Mouse (Mus musculus) heart, adult 11 months (tissue): Measurements from ENCODE around the gene Brox.

Experiments
- DNase-seq: peaks from one replicate; pipeline ENCODE4 v3.0.0; 2022

Gene Brox

DNA sequence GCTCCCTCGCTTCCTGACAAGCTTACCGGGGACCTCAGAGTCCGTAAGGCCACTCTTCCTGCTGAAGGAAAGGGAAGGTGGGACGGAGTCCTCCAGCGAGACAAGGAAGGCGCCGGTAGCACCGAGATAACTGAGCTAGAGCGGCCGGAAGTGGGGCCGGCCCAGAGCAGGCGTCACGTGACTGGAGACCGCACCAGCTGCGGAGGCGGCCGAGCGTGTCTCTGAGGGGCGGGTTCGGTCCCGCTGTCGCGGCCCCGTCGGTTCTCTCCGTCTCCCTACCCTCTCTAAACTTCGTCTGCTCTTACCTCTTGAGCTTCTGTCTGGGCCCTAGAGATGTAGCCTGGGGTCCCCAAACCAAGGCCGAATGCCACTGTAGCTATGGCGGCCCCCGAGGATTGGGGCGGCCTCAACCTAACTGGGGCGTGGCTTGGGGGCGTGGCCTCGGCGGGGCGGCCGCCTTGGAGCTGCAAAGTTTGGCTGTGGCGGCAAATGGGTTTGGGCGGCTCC, at the start of gene Brox:
Gene Brox (minus strand): TSS at position 393 of the 507 bp plus-strand sequence.
- peak; percentile 99 for DNase-seq

DNA sequence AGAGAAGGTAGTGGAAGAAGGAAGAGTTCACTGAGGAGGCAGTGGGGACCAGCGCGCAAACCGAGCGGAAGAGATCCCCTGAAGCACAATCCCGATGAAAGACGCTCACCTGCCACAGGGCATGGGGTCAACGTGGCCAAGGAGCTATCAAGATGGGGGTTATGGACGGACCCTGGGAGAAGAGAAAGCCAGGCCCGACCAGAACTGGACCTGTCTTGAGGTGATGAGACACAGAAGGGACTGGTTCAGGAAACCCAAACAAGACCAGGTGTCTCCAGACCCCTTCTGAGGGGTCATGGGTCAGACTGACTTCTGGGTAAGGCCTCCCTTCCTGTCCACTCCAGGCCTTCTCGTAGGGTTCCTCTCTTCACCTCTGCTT, 48.7 kb upstream of the Brox start:
- DNase-seq = no peak

GRCm38 (mm10) chr1:183344886-183345816, 48.1 kb upstream of the Brox start:
- DNase-seq = peak; percentile 99

GRCm38 (mm10) chr1:183342902-183343301, 45.8 kb upstream of the Brox start:
- DNase-seq = peak; percentile 66

GRCm38 (mm10) chr1:183327171-183327570, 30.1 kb upstream of the Brox start:
- peak; percentile 72 for DNase-seq

DNA sequence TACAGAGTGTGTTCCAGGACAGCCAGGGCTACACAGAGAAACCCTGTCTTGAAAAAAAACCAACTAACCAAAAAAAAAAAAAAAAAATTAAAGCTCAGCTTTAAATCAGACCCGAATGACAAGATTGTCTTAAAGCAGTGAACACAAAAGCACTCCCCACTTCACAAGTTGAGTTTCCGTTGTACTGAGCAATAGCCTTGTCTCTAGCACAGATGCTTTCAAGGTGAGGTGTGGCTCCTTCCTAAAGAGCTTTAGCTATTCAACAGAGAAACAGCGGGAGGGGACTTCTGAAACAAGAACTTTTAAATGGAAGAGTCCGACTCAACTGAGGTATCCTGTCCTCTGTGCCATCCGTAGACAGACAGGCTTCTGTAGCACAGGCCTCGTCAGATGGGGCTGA, 27.4 kb upstream of the Brox start:
- DNase-seq = peak; percentile 25

- peak; percentile 18 for DNase-seq
These were observed 26.9 kb upstream of the Brox start for GRCm38 (mm10) chr1:183323923-183324322.

DNA sequence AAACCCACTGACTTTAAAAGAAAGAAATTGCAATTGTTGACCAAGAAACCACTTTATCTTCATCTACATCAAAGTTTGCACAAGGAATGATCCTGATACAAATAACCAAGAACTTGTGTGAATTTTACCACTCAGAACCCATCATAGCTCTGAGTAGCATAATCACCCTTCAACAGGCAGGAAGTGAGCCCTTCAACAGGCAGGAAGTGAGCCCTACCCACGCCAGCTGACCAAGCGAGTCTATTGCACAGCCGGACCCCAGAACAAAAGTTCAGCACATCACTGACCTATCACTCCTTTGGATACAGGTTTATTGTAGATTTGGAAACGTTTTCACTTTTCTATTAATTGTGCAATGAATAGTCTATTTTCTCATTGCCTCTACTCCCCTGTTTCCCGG, 25.4 kb upstream of the Brox start:
- DNase-seq = peak; percentile 21

DNA sequence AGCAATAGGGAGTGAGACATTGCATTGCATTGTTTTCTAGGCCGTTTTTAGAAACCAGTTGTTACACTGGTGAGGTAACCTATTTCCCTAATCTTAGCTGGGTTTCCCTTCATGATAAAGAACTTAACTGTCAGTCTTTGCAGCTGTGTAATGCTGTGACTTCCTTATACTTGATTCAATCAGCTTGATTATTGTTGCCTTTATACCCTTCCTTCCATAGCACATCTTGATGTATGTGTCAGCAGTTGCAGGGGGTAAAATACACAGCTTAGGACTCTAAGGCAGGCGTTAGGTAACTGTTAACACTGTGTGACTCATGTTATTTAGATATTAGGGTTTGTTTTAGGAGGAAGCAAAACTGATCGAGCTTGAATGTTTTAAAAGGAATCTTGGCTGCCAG, 23.6 kb upstream of the Brox start:
- DNase-seq = peak; percentile 33

DNA sequence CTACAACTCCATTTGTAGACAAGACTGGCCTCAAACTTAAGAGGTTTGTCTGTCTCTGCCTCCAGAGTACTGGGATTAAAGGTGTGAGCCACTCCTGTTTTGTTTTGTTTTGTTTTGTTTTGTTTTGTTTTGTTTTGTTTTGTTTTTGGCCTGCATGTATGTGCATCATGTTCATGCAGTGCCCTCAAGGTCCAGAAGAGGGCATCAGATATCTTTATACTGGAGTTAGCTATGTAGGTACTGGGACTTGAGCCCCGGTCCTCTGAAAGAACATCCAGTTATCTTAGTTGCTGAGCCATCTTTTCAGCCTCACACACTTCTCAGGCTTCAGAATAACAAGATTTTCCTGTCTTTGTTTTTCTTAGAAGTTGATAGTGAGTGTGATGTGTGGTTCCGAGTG, 18.7 kb upstream of the Brox start:
- peak; percentile 53 for DNase-seq

DNA sequence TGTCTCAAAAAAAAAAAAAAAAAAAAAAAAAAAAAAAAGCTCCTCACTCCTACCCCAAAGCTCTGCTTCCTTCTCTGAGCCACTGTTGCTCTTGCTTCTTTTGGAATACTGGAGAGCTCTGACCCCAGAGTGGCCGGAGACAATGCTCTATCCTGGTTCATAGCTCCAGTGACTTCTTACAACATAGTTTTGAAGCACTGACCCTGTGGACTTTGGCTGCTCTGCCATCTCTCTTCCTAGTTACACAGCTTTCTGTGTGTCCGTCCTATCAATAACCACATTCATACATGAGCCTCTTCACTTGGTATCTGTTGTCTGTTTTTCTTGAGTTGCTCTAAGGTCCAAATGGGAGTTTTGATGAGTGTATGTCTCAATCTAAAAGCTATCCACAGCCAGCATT, 15.0 kb upstream of the Brox start:
- DNase-seq = peak; percentile 48

GRCm38 (mm10) chr1:183309601-183310000, 12.5 kb upstream of the Brox start:
- peak; percentile 53 for DNase-seq

DNA sequence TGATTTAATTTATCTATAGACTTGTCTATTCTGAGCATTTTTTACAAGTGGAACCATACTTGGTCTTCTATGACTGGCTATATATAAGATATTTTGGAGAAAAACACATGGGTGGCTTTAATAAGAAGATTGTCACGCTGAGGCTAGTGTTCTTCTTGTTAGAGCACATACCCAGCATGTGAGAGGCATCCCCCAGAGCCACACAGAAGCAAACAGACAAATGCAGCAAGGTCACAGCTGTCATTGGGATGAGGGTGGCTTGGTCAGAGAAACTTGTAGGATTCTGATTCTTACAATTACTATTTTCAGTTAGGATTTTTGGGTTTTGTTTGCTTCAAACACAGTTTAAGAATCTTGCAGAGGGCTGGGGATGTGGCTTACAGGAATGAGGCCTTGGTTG, 11.4 kb upstream of the Brox start:
- peak; percentile 51 for DNase-seq

DNA sequence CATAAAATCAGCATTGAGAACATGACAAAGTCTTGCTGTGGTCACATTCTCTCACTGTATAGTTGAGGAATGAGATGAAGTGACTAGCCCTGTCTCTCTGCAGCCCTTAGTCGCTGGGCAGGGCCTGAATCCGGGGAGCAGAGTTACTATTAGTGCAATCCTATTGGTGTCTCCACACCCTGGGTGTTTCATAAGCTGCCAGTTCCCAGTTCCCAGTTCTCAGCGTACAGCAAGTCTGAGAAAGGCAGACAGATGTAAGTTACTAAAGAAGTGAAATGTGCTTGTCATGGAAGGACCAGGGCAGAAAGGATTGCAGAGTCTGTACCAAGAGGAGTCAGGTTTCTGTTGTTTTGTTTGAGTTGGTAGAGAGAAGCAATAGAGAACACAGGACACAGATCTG, 10.5 kb upstream of the Brox start:
- DNase-seq = peak; percentile 86

DNA sequence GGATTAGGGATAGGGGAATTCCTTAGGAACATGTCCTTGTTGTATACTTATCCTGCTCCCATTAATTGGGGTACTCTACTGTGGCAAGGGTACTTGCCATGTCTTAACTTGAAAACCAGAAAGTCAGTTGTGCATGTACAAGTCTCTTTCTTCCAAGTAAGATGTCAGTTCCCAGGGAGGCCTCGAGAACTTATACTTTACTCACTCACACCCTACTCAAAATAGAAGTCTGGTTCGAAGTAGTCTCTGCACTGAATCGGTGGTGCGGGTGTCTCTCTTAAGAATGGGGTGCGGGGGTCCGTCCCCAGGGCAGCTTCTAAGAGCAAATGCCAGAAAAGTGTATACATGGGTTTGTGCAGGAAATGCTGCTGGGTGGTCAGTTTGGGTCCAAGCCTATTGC, 2.1 kb upstream of the Brox start:
- peak; percentile 100 for DNase-seq

GRCm38 (mm10) chr1:183297886-183298489, 919 bp upstream of the Brox start:
- peak; percentile 98 for DNase-seq

- no peak for DNase-seq
These were observed 410 bp upstream of the Brox start for GRCm38 (mm10) chr1:183297473-183297885.

- DNase-seq = no peak
These were observed 604 bp downstream of the Brox start, which contains the start of gene Aida for GRCm38 (mm10) chr1:183296465-183296864. TSS of gene Aida (plus strand) at chr1:183296590.

- DNase-seq = peak; percentile 48
These were observed 7.5 kb downstream of the Brox start for GRCm38 (mm10) chr1:183289576-183289975.

DNA sequence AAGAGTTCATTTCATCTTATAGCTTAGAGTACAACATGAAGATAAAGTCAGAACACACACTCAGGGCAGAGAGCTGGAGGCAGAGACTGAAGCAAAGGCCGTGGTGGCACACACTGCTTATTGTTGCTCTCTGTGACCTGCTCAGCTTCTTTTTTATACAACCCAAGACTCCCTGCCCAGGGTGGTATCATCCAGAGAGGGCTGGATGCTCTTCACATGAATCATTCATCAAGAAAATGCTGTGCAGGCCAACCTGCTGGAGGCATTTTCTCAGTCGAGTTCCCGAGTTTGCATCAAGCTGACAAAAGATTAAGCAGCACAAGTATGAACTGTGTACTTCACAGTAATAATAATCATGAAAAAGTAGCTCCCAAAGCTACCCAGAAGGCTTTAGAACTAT, 8.7 kb downstream of the Brox start:
- peak; percentile 60 for DNase-seq

DNA sequence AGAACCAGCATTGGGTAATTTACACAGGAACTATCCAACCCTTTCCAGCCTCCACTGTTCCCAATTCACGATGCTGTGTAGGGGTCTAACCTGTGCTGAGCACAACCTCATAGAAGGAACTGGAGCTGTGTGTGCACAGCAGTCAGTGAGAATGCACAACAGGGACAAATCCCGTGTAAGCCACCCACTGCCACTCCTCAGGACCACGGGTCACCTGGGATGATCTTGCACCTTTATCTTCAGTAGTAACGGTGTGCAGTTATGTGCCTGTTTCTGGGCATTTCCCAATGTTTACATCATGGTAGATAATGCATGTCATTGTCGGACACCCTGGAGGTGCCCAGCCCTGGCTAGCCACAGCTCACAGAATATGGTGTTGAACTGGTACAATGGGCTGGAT, 21.3 kb downstream of the Brox start:
- peak; percentile 60 for DNase-seq

GRCm38 (mm10) chr1:183274385-183274784, 22.7 kb downstream of the Brox start:
- peak; percentile 87 for DNase-seq

DNA sequence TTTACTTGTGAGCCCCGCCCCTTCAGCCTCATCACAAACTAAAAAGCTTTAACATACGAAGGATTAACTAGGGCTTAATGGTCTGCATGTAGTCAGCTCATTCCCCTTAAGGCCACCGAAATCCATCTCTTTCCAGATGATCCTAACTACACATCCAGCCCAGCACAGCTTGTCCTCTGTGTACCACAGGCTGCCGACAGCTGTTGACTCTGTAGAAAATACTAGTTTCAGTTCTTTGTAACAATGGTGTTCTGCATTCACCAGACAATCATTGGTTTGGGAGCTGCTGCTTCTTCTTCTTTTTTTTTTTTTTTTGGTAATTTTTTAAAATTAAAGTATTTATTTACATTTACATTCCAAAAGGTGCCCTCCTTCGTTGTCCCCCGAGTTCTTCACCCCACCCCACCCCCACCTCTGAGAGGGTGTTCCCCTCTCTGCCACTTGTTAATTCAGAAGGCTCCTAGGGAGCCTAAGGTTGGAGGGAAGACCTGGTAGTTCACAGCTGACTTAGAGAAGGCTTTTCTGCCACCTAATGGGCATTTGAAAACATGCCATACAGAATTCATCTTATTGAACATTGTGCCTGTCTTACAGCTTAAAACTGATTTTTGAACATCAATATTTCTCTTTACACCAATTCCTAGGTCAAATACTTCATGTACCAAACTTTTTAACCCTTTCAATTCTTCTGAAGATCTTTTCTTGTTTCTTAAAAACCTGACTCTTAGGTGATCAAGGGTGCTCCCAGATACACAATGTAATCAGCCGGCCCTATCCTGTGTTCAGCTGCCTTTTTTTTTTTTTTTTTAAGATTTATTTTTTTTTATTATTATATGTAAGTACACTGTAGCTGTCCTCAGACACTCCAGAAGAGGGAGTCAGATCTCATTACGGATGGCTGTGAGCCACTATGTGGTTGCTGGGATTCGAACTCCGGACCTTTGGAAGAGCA, 23.9 kb downstream of the Brox start:
- DNase-seq = peak; percentile 84
